Mouse (Mus musculus): ENCODE data around the gene Krtap4-2.

The Krtap4-2 gene

GRCm38 (mm10) chr11:99585096-99585495 lies 49.8 kb downstream of the Krtap4-2 start:
- DNase-seq: no peak

Measured in cerebellum, postnatal 36 days (tissue).